Mouse (Mus musculus): Measurements from ENCODE around the gene Cbr4.

DNA sequence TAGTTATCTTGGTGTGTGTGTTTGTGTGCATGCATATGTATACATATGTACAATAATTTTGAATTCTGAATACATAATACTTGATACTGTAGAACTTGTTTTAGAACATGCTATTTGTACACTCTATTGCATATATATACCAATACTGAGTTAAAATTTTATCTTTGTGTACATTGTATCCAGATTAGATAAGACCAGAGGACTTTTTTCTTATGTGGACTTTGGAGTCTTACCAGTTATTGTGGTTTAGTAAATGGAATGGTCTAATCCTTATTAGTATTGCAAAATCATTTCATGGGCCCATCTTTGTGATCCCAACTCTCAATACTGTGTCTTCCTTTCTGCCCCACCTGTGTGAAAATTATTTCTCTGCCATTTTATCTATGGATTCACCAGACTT lies 14.7 kb downstream of the Cbr4 start:
- TF ChIP-seq CTCF (IDR thresholded peaks at IDR 0.05; ENCODE audit: insufficient read depth, low read length) (no peak), POLR2A (IDR thresholded peaks at IDR 0.05; ENCODE audit: borderline replicate concordance, extremely low read depth, low read depth, low read length) (no peak)
